Mouse (Mus musculus): ENCODE measurements around the gene Ly6g6f. TPM values are rescaled to one million over a fixed set of nuclear protein-coding genes. Genes with fewer than 3 reads are reported as not detected.
A peak's percentile ranks its signal among the peaks of the same experiment; 100 is the strongest.

The Ly6g6f gene
- 0.44 and 0.68 TPM in 2 replicates for polyA plus RNA-seq (2015; fragmentation: Nextera tagmentation; extraction: Ambion mirVana)

GRCm38 (mm10) chr17:35085208-35085865 is at the start of gene Ly6g6f:
Gene Ly6g6f (minus strand): TSS chr17:35085610.
- WGBS = 88% methylated on average over 7 of the region's 7 CpGs
- Histone ChIP-seq H3K4me3 (no peak within 1 kb of the TSS), H3K27ac (replicated peaks) (no peak within 1 kb of the TSS), H3K4me2 (no peak within 1 kb of the TSS), H3K27me3 (no peaks in the 10 kb centered on the region), H3K4me1 (replicated peaks) (peaks cover 7% of the 10 kb centered on the region), H3K9ac (no peak within 1 kb of the TSS), H3K36me3 (no peaks in the 10 kb centered on the region), H3K9me3 (no peaks in the 10 kb centered on the region)
- no peak for ATAC-seq (ENCODE audit: low read depth)

- 0% methylated on average over 64 of the region's 66 CpGs for WGBS
- Histone ChIP-seq H3K36me3 (peaks cover 29% of the 10 kb centered on the region), H3K4me2 (peak within 1 kb of the TSS; percentile 88)
Measured at GRCm38 (mm10) chr17:35134801-35135590, 49.6 kb upstream of the Ly6g6f start, which contains the start of gene Bag6. Gene Bag6 (plus strand): TSS chr17:35135178.

GRCm38 (mm10) chr17:35133517-35133916 is 48.1 kb upstream of the Ly6g6f start:
- H3K4me1 ChIP-seq (replicated peaks) = peaks cover 36% of the 10 kb centered on the region
- H3K27ac ChIP-seq (replicated peaks) = no peak overlapping the region
- H3K9me3 ChIP-seq = no peaks in the 10 kb centered on the region
- no peaks in the 10 kb centered on the region for H3K27me3 ChIP-seq
- H3K4me2 ChIP-seq = no peak overlapping the region; the same call in 1 of the 2 replicates
- peaks cover 20% of the 10 kb centered on the region for H3K36me3 ChIP-seq
- H3K9ac ChIP-seq = no peak overlapping the region
- ATAC-seq (ENCODE audit: low read depth) = no peak
- H3K4me3 ChIP-seq = no peak overlapping the region
- 92% methylated on average over 7 of the region's 7 CpGs for WGBS

More at GRCm38 (mm10) chr17:35134801-35135590, 49.6 kb upstream of the Ly6g6f start, which contains the start of gene Bag6:
- H3K9ac ChIP-seq = peak within 1 kb of the TSS; percentile 92
- ATAC-seq (ENCODE audit: low read depth) = peak; percentile 96
- H3K27me3 ChIP-seq = no peaks in the 10 kb centered on the region
- peaks cover 39% of the 10 kb centered on the region for H3K4me1 ChIP-seq (replicated peaks)
- no peaks in the 10 kb centered on the region for H3K9me3 ChIP-seq
- peak within 1 kb of the TSS; percentile 93 for H3K27ac ChIP-seq (replicated peaks)
- peak within 1 kb of the TSS; percentile 81 for H3K4me3 ChIP-seq

GRCm38 (mm10) chr17:35132174-35132560 is 46.8 kb upstream of the Ly6g6f start:
- no peak overlapping the region for H3K4me3 ChIP-seq
- no peaks in the 10 kb centered on the region for H3K27me3 ChIP-seq
- no peak for ATAC-seq (ENCODE audit: low read depth)
- H3K9ac ChIP-seq = no peak overlapping the region
- H3K27ac ChIP-seq (replicated peaks) = no peak overlapping the region
- H3K36me3 ChIP-seq = peaks cover 16% of the 10 kb centered on the region; the same call in 1 of the 2 replicates
- no peaks in the 10 kb centered on the region for H3K9me3 ChIP-seq
- H3K4me1 ChIP-seq (replicated peaks) = peaks cover 33% of the 10 kb centered on the region
- no peak overlapping the region for H3K4me2 ChIP-seq
- 72% methylated on average over 3 of the region's 3 CpGs for WGBS

GRCm38 (mm10) chr17:35131500-35132173 is 46.2 kb upstream of the Ly6g6f start, which contains the start of gene Apom:
Gene Apom (minus strand): TSS chr17:35132050.
- peaks cover 16% of the 10 kb centered on the region; the same call in 1 of the 2 replicates for H3K36me3 ChIP-seq
- WGBS = 81% methylated on average over 15 of the region's 15 CpGs
- peaks cover 33% of the 10 kb centered on the region for H3K4me1 ChIP-seq (replicated peaks)
- H3K9ac ChIP-seq = 0 out of 2 replicates have a peak within 1 kb of the TSS, but pooled peaks have one; percentile 5
- no peaks in the 10 kb centered on the region for H3K27me3 ChIP-seq
- no peak for ATAC-seq (ENCODE audit: low read depth)
- no peak within 1 kb of the TSS for H3K27ac ChIP-seq (replicated peaks)
- H3K4me2 ChIP-seq = no peak within 1 kb of the TSS
- H3K4me3 ChIP-seq = no peak within 1 kb of the TSS
- no peaks in the 10 kb centered on the region for H3K9me3 ChIP-seq

GRCm38 (mm10) chr17:35131038-35131437 is 45.6 kb upstream of the Ly6g6f start:
- ATAC-seq (ENCODE audit: low read depth) = no peak
- no peak overlapping the region for H3K27ac ChIP-seq (replicated peaks)
- WGBS = 87% methylated on average over 8 of the region's 8 CpGs

GRCm38 (mm10) chr17:35128996-35129395 is 43.6 kb upstream of the Ly6g6f start:
- peaks cover 38% of the 10 kb centered on the region for H3K4me1 ChIP-seq (replicated peaks)
- H3K27ac ChIP-seq (replicated peaks) = no peak overlapping the region
- peaks cover 26% of the 10 kb centered on the region for H3K36me3 ChIP-seq
- no peak overlapping the region for H3K4me2 ChIP-seq
- peak overlapping the region; percentile 45; the same call in 1 of the 2 replicates for H3K9ac ChIP-seq
- H3K27me3 ChIP-seq = no peaks in the 10 kb centered on the region
- 71% methylated on average over 11 of the region's 11 CpGs for WGBS
- no peaks in the 10 kb centered on the region for H3K9me3 ChIP-seq
- ATAC-seq (ENCODE audit: low read depth) = no peak
- H3K4me3 ChIP-seq = no peak overlapping the region

More at GRCm38 (mm10) chr17:35131038-35131437, 45.6 kb upstream of the Ly6g6f start:
- H3K4me2 ChIP-seq = no peak overlapping the region
- no peaks in the 10 kb centered on the region for H3K9me3 ChIP-seq
- no peak overlapping the region for H3K9ac ChIP-seq
- H3K27me3 ChIP-seq = no peaks in the 10 kb centered on the region
- peaks cover 33% of the 10 kb centered on the region for H3K4me1 ChIP-seq (replicated peaks)
- no peak overlapping the region for H3K4me3 ChIP-seq
- peaks cover 16% of the 10 kb centered on the region; the same call in 1 of the 2 replicates for H3K36me3 ChIP-seq

GRCm38 (mm10) chr17:35127017-35127416 is 41.6 kb upstream of the Ly6g6f start:
- Histone ChIP-seq H3K27ac (replicated peaks) (no peak overlapping the region), H3K4me2 (peak overlapping the region; percentile 79), H3K9me3 (no peaks in the 10 kb centered on the region), H3K4me3 (peak overlapping the region; percentile 76), H3K27me3 (no peaks in the 10 kb centered on the region), H3K4me1 (replicated peaks) (peaks cover 42% of the 10 kb centered on the region), H3K36me3 (peaks cover 31% of the 10 kb centered on the region), H3K9ac (peak overlapping the region; percentile 94)
- 80% methylated on average over 13 of the region's 13 CpGs for WGBS
- ATAC-seq (ENCODE audit: low read depth) = no peak

- Histone ChIP-seq H3K4me1 (replicated peaks) (peaks cover 42% of the 10 kb centered on the region), H3K9me3 (no peaks in the 10 kb centered on the region), H3K4me3 (peak within 1 kb of the TSS; percentile 76), H3K27me3 (no peaks in the 10 kb centered on the region), H3K9ac (peak within 1 kb of the TSS; percentile 94), H3K27ac (replicated peaks) (peak within 1 kb of the TSS; percentile 81), H3K4me2 (peak within 1 kb of the TSS; percentile 79), H3K36me3 (peaks cover 31% of the 10 kb centered on the region)
- peak; percentile 21; the same call in 1 of the 2 replicates for ATAC-seq (ENCODE audit: low read depth)
- WGBS = 0% methylated on average over 36 of the region's 36 CpGs
Measured at GRCm38 (mm10) chr17:35126206-35126611, 40.8 kb upstream of the Ly6g6f start, which contains the start of gene D17H6S53E. Gene D17H6S53E (plus strand): TSS chr17:35126373.

- Histone ChIP-seq H3K9ac (peak overlapping the region; percentile 94), H3K27ac (replicated peaks) (peak overlapping the region; percentile 81), H3K27me3 (no peaks in the 10 kb centered on the region), H3K4me1 (replicated peaks) (peaks cover 44% of the 10 kb centered on the region), H3K36me3 (peaks cover 27% of the 10 kb centered on the region), H3K9me3 (no peaks in the 10 kb centered on the region), H3K4me3 (peak overlapping the region; percentile 76), H3K4me2 (peak overlapping the region; percentile 79)
- no peak for ATAC-seq (ENCODE audit: low read depth)
- WGBS = 44% methylated on average over 6 of the region's 6 CpGs
Measured at GRCm38 (mm10) chr17:35125578-35125977, 40.2 kb upstream of the Ly6g6f start.

- Histone ChIP-seq H3K9me3 (no peaks in the 10 kb centered on the region), H3K4me3 (no peak overlapping the region), H3K36me3 (peaks cover 22% of the 10 kb centered on the region), H3K4me2 (no peak overlapping the region), H3K9ac (no peak overlapping the region), H3K4me1 (replicated peaks) (peaks cover 49% of the 10 kb centered on the region), H3K27ac (replicated peaks) (no peak overlapping the region), H3K27me3 (no peaks in the 10 kb centered on the region)
- no peak for ATAC-seq (ENCODE audit: low read depth)
- WGBS = 93% methylated on average over 1 of the region's 1 CpGs
Measured at GRCm38 (mm10) chr17:35125081-35125480, 39.7 kb upstream of the Ly6g6f start.

Data from neural tube, embryonic 13.5 days (tissue).